Mouse (Mus musculus): Measurements from ENCODE around the gene Tubd1.

Gene Tubd1

GRCm38 (mm10) chr11:86599378-86600208 lies 54.8 kb downstream of the Tubd1 start:
- DNase-seq (ENCODE audit: extremely low spot score) = no peak

- DNase-seq (ENCODE audit: extremely low spot score) = no peak
Measured at GRCm38 (mm10) chr11:86600209-86600557, 55.4 kb downstream of the Tubd1 start.

- no peak for DNase-seq (ENCODE audit: extremely low spot score)
Measured at GRCm38 (mm10) chr11:86602116-86602515, 57.3 kb downstream of the Tubd1 start.

GRCm38 (mm10) chr11:86603719-86604118 lies 58.9 kb downstream of the Tubd1 start:
- DNase-seq (ENCODE audit: extremely low spot score) = no peak

- no peak for DNase-seq (ENCODE audit: extremely low spot score)
Measured at GRCm38 (mm10) chr11:86604289-86604688, 59.5 kb downstream of the Tubd1 start.

- DNase-seq (ENCODE audit: extremely low spot score) = no peak
Measured at GRCm38 (mm10) chr11:86604732-86605520, 60.1 kb downstream of the Tubd1 start.

GRCm38 (mm10) chr11:86606621-86607339 lies 62.0 kb downstream of the Tubd1 start:
- DNase-seq (ENCODE audit: extremely low spot score) = no peak

GRCm38 (mm10) chr11:86607808-86608350 lies 63.1 kb downstream of the Tubd1 start:
- no peak for DNase-seq (ENCODE audit: extremely low spot score)

- no peak for DNase-seq (ENCODE audit: extremely low spot score)
Measured at GRCm38 (mm10) chr11:86610239-86610638, 65.4 kb downstream of the Tubd1 start.

- DNase-seq (ENCODE audit: extremely low spot score) = no peak
Measured at GRCm38 (mm10) chr11:86611991-86612390, 67.2 kb downstream of the Tubd1 start.

GRCm38 (mm10) chr11:86614056-86614530 lies 69.3 kb downstream of the Tubd1 start:
- no peak for DNase-seq (ENCODE audit: extremely low spot score)

- DNase-seq (ENCODE audit: extremely low spot score) = no peak
Measured at GRCm38 (mm10) chr11:86614607-86615006, 69.8 kb downstream of the Tubd1 start.

Data from embryo, embryonic 9.5 days (tissue).